Comparison of ENCODE assay signal across 10 mouse cellular contexts in genomic region chr17:25475946-25476744, GRCm38 (mm10). TPM values are rescaled to one million over a fixed set of nuclear protein-coding genes. Genes with fewer than 3 reads are reported as not detected.
DNase-seq lines count a peak whose midpoint lies in the region; ATAC-seq and TF ChIP-seq lines count a peak whose summit lies in the region.
"Had no signal": no experiment of that assay in that cellular context is flagged by ENCODE, and none has a peak within 500 bp of the region (broad histone marks: within the 10 kb centered on the region; RNA-seq: fewer than 3 reads in every experiment).

No protein-coding gene starts in this region.

- no peaks in the 10 kb centered on the region for H3K36me3 ChIP-seq in hindbrain, embryonic 10.5 days
- H3K36me3 ChIP-seq in hindbrain, embryonic 13.5 days = no peaks in the 10 kb centered on the region
- H3K36me3 ChIP-seq: embryonic facial prominence, embryonic 15.5 days had no signal

- H3K9ac ChIP-seq in hindbrain, embryonic 13.5 days = no peak overlapping the region
- H3K9ac ChIP-seq: embryonic facial prominence, embryonic 15.5 days had no signal

- intact Hi-C loops in left cerebral cortex, postnatal 4 days (cut with DNase I) = loop anchor here (2.0 to 10.0 kb wide), 4 partner anchors 33 to 321 kb away; partner anchors contain the start of genes AC134908.4, Metrn and Prss34

- H3K4me1 ChIP-seq in hindbrain, embryonic 10.5 days (replicated peaks) = peaks cover 50% of the 10 kb centered on the region
- H3K4me1 ChIP-seq in hindbrain, embryonic 13.5 days (replicated peaks) = peaks cover 14% of the 10 kb centered on the region
- H3K4me1 ChIP-seq in olfactory bulb, adult 2 months (ENCODE audit: control insufficient read depth, insufficient read depth, low read length) = peaks cover 6% of the 10 kb centered on the region

- no peak for TF ChIP-seq POLR2A in olfactory bulb, adult 2 months (IDR thresholded peaks at IDR 0.05; ENCODE audit: insufficient read depth, low read depth, low read length)

- peak; percentile 25; the same call in 1 of the 2 replicates for TF ChIP-seq CTCF in olfactory bulb, adult 2 months (IDR thresholded peaks at IDR 0.05; ENCODE audit: insufficient read depth, low read depth, low read length)

- H3K27ac ChIP-seq in hindbrain, embryonic 10.5 days = no peak overlapping the region
- H3K27ac ChIP-seq in hindbrain, embryonic 13.5 days = no peak overlapping the region
- H3K27ac ChIP-seq in olfactory bulb, adult 2 months (ENCODE audit: insufficient read depth, low read depth, low read length) = no peak overlapping the region
- H3K27ac ChIP-seq: embryonic facial prominence, embryonic 15.5 days had no signal

- H3K27me3 ChIP-seq in hindbrain, embryonic 10.5 days (ENCODE audit: insufficient read depth, poor library complexity, severe bottlenecking) = peaks cover 68% of the 10 kb centered on the region
- H3K27me3 ChIP-seq in hindbrain, embryonic 13.5 days = peaks cover 72% of the 10 kb centered on the region

- H3K9me3 ChIP-seq in hindbrain, embryonic 10.5 days = no peaks in the 10 kb centered on the region
- no peaks in the 10 kb centered on the region for H3K9me3 ChIP-seq in hindbrain, embryonic 13.5 days
- H3K9me3 ChIP-seq: embryonic facial prominence, embryonic 15.5 days had no signal

- peak; percentile 47 for DNase-seq in hindbrain, embryonic 10.5 days (ENCODE audit: low spot score)
- DNase-seq in ES-CJ7 (ENCODE audit: low read depth, low spot score) = peak; percentile 51
- DNase-seq in cerebellum, adult 11-12 months = peak; percentile 7
- peak; percentile 56 for DNase-seq in left cerebral cortex, postnatal 4 days

- 42% methylated on average over 19 of the region's 19 CpGs for WGBS in hindbrain, embryonic 10.5 days
- WGBS in hindbrain, embryonic 13.5 days = 36% methylated on average over 19 of the region's 19 CpGs
- WGBS in olfactory bulb, adult 2 months = 35% methylated on average over 19 of the region's 19 CpGs

- no peak overlapping the region for H3K4me3 ChIP-seq in hindbrain, embryonic 10.5 days
- H3K4me3 ChIP-seq in hindbrain, embryonic 13.5 days = no peak overlapping the region
- no peak overlapping the region for H3K4me3 ChIP-seq in olfactory bulb, adult 2 months (ENCODE audit: insufficient read depth, low read depth, low read length)
- H3K4me3 ChIP-seq: embryonic facial prominence, embryonic 15.5 days had no signal

- H3K4me2 ChIP-seq in hindbrain, embryonic 13.5 days = no peak overlapping the region
- H3K4me2 ChIP-seq: embryonic facial prominence, embryonic 15.5 days had no signal

- no peak for ATAC-seq in hindbrain, embryonic 13.5 days (ENCODE audit: low FRiP score)
- peak; percentile 38; the same call in 1 of the 2 replicates for ATAC-seq in granulocyte monocyte progenitor cell, adult 5-6 weeks (replicated peaks; ENCODE audit: poor library complexity, severe bottlenecking)
- no peak for ATAC-seq in activated CD4-positive, CD25-positive, alpha-beta regulatory T cell, adult 4 months

RNA-seq across cellular contexts. Expression of gene Sstr5, which starts 20.9 kb away (rescaled TPM):
- polyA plus RNA-seq in hindbrain, embryonic 10.5 days (2016; fragmentation: Nextera tagmentation; extraction: Ambion mirVana) = 0.06 and 0.27 TPM in 2 replicates
- polyA plus RNA-seq in hindbrain, embryonic 13.5 days (2015; fragmentation: Nextera tagmentation; extraction: Ambion mirVana) = 0.38 and 0.45 TPM in 2 replicates
- total RNA-seq in granulocyte monocyte progenitor cell, adult 5-6 weeks (2014; fragmentation: Nextera tagmentation) = not detected in 2 replicates
- total RNA-seq in granulocyte monocyte progenitor cell, adult 5-6 weeks (2017) = not detected in 2 replicates
- under 1 TPM; 0.58 to 0.72 TPM for total RNA-seq in left cerebral cortex, postnatal 4 days (2021)
- polyA plus RNA-seq in olfactory bulb, adult 2 months (2012; ENCODE audit: insufficient read depth, insufficient read length, low replicate concordance, missing spikeins) = not detected in 2 replicates
- polyA plus RNA-seq in activated CD4-positive, CD25-positive, alpha-beta regulatory T cell, adult 4 months (2017; shearing (Covaris generic)) = not detected
- polyA plus RNA-seq: liver, embryonic 16.5 days had no signal

RNA-seq across cellular contexts. Expression of gene Tekt4, which starts 21.7 kb away (rescaled TPM):
- 1.2 and 2.8 TPM in 2 replicates for polyA plus RNA-seq in hindbrain, embryonic 10.5 days (2016; fragmentation: Nextera tagmentation; extraction: Ambion mirVana)
- 1.1 and 2.0 TPM in 2 replicates for polyA plus RNA-seq in hindbrain, embryonic 13.5 days (2015; fragmentation: Nextera tagmentation; extraction: Ambion mirVana)
- not detected in 2 replicates for total RNA-seq in granulocyte monocyte progenitor cell, adult 5-6 weeks (2014; fragmentation: Nextera tagmentation)
- total RNA-seq in granulocyte monocyte progenitor cell, adult 5-6 weeks (2017) = not detected in 2 replicates
- 1 to 10 TPM in 1 of 2 experiments, under 1 TPM in 1; 0.70 to 1.6 TPM for total RNA-seq in left cerebral cortex, postnatal 4 days (2021)
- polyA plus RNA-seq in olfactory bulb, adult 2 months (2012; ENCODE audit: insufficient read depth, insufficient read length, low replicate concordance, missing spikeins) = not detected in 2 replicates
- polyA plus RNA-seq in activated CD4-positive, CD25-positive, alpha-beta regulatory T cell, adult 4 months (2017; shearing (Covaris generic)) = not detected

RNA-seq across cellular contexts. Expression of gene Cacna1h, which starts 42.6 kb away (rescaled TPM):
- polyA plus RNA-seq in hindbrain, embryonic 10.5 days (2016; fragmentation: Nextera tagmentation; extraction: Ambion mirVana) = 3.9 and 6.8 TPM in 2 replicates
- polyA plus RNA-seq in hindbrain, embryonic 13.5 days (2015; fragmentation: Nextera tagmentation; extraction: Ambion mirVana) = 9.7 and 10.2 TPM in 2 replicates
- not detected in 2 replicates for total RNA-seq in granulocyte monocyte progenitor cell, adult 5-6 weeks (2014; fragmentation: Nextera tagmentation)
- not detected in 2 replicates for total RNA-seq in granulocyte monocyte progenitor cell, adult 5-6 weeks (2017)
- total RNA-seq in left cerebral cortex, postnatal 4 days (2021) = 100 to 1,000 TPM in 1 of 2 experiments, 10 to 100 TPM in 1; 96.9 to 103 TPM
- polyA plus RNA-seq in olfactory bulb, adult 2 months (2012; ENCODE audit: insufficient read depth, insufficient read length, low replicate concordance, missing spikeins) = not detected in 2 replicates
- not detected for polyA plus RNA-seq in activated CD4-positive, CD25-positive, alpha-beta regulatory T cell, adult 4 months (2017; shearing (Covaris generic))
